ENCODE assay signal across 15 mouse cellular contexts in the genomic region with DNA sequence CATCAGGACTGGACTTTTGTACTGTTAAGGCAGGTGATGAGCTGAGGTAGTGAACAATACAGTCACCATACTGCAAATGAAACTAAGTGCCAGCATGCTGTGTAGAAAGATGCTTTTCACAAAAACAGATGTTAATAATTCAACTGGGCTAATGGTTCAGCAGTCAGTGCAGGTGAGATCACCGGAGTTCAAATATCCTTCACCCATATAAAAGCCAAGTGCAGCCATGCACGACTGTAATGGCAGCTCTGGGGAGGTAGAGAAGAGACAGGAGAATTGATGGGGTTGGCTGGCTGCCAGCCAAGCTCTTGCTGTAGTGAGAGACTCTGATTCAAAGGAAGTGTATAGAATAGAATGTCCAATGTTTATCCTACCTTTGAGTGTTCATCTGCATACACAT.
"Had no signal": no experiment of that assay in that cellular context is flagged by ENCODE, and none has a peak within 500 bp of the region (broad histone marks: within the 10 kb centered on the region; RNA-seq: fewer than 3 reads in every experiment).

No protein-coding gene starts in this region.

- H3K9me3 ChIP-seq: hindbrain, embryonic 13.5 days; limb, embryonic 10.5 days; liver, embryonic 15.5 days; midbrain, embryonic 12.5 days had no signal

- H3K4me2 ChIP-seq: hindbrain, embryonic 13.5 days; liver, embryonic 11.5 days; liver, embryonic 15.5 days; midbrain, embryonic 12.5 days had no signal

- H3K4me3 ChIP-seq: hindbrain, embryonic 13.5 days; limb, embryonic 10.5 days; liver, embryonic 15.5 days; megakaryocyte, embryonic 14.5 days; midbrain, embryonic 12.5 days had no signal

- H3K4me1 ChIP-seq: hindbrain, embryonic 13.5 days; liver, embryonic 15.5 days; megakaryocyte, embryonic 14.5 days; midbrain, embryonic 12.5 days had no signal

- H3K27ac ChIP-seq: hindbrain, embryonic 13.5 days; limb, embryonic 10.5 days; liver, embryonic 15.5 days; macrophage; midbrain, embryonic 12.5 days had no signal

- DNase-seq: lung, adult 2 months; lung, postnatal 14 days; right cerebral cortex, postnatal 4 days; spleen, adult 18-20 months; thymus, adult 18-20 months; thymus, postnatal 14 days had no signal

- H3K27me3 ChIP-seq: hindbrain, embryonic 13.5 days; liver, embryonic 15.5 days; megakaryocyte, embryonic 14.5 days; midbrain, embryonic 12.5 days had no signal

- H3K9ac ChIP-seq: hindbrain, embryonic 13.5 days; liver, embryonic 15.5 days; midbrain, embryonic 12.5 days had no signal

- H3K36me3 ChIP-seq: hindbrain, embryonic 13.5 days; limb, embryonic 10.5 days; liver, embryonic 15.5 days; midbrain, embryonic 12.5 days had no signal

- ATAC-seq: intestine, embryonic 16.5 days; midbrain, embryonic 16.5 days had no signal
